Mouse (Mus musculus): Measurements from ENCODE around the gene Gripap1.
"Not testable (repeated sequence)": the region's sequence is repeated elsewhere in the genome, so short reads cannot be mapped to it uniquely, and the experiment has no call there.

The Gripap1 gene

DNA sequence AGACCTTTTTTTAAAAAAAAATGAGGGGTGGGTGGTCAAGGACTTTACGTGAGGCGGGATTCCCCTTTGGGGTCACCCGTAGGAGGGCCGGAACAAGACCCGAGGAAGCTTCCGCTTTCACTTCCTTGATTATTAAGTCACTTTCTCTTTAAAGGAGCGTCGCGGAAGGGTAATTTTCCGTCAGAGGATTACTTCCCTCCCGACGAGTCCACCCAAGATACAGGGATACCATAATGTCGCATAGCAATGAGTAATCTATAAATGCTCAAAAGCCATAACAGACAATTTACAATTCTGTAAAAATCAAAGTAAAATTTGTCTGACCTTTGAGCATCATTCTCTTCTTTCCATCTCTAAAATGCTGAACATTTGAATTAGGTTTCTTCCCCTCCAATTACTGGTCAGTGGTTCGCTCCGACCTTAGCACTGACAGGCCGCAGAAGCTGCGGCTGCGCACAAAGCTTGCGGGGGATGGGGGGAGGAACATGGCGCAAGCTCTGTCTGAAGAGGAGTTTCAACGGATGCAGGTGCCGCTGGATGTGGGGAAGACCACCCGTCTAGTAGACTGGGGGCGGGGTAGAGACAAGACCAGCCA, at the start of gene Gripap1:
Gripap1 (plus strand) TSS at position 224 of the 595 bp plus-strand sequence.
- peak; percentile 45 to 65 for DNase-seq (ENCODE audit: low spot score in 2 of 2)

- DNase-seq (ENCODE audit: low spot score in 2 of 2): peak in 1 of 2 experiments; percentile 40
These were observed 49.3 kb upstream of the Gripap1 start for GRCm38 (mm10) chrX:7740082-7740819.

DNA sequence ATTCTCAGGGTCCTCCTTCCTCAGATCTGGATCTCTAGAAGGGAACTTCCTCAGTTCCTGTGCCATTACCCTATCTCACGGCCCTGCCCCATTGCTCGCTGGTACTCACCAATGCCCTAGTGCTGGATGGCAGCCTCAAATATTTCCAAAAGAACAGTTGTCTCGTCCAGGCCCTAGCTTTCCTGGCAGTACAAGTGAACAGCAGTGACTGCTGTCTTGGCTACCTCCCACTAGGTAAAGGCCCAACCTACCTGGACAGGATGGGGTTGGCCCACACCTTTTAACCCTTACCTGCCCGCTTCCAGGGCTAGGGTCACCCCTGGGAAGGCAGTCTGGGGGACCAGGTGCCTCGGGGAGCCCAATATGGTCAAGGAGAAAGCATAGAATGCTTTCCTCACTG, 48.5 kb upstream of the Gripap1 start:
- DNase-seq (ENCODE audit: low spot score in 2 of 2): no peak

DNA sequence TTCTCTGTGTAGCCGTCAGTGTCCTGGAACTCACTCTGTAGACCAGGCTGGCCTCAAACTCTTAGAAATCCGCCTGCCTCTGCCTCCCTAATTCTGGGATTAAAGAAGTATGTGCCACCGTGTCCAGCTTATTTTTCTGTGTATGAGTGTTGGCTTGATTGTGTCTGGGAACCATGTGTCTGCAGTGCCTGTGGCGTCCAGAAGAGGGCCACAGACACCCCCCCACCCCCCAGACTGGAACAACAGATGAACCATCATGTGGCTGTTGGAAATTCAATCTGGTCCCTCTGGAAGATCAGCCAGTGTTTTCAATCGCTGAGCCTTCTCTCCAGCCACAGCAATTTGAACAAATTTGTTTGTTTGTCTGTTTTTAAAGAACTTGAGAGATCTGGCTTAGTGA, 46.1 kb upstream of the Gripap1 start:
- DNase-seq (ENCODE audit: low spot score in 2 of 2): no peak

- no peak for DNase-seq (ENCODE audit: low spot score in 2 of 2)
These were observed 44.6 kb upstream of the Gripap1 start for GRCm38 (mm10) chrX:7744940-7745339.

- no peak for DNase-seq (ENCODE audit: low spot score in 2 of 2)
These were observed 44.1 kb upstream of the Gripap1 start for GRCm38 (mm10) chrX:7745429-7745828.

DNA sequence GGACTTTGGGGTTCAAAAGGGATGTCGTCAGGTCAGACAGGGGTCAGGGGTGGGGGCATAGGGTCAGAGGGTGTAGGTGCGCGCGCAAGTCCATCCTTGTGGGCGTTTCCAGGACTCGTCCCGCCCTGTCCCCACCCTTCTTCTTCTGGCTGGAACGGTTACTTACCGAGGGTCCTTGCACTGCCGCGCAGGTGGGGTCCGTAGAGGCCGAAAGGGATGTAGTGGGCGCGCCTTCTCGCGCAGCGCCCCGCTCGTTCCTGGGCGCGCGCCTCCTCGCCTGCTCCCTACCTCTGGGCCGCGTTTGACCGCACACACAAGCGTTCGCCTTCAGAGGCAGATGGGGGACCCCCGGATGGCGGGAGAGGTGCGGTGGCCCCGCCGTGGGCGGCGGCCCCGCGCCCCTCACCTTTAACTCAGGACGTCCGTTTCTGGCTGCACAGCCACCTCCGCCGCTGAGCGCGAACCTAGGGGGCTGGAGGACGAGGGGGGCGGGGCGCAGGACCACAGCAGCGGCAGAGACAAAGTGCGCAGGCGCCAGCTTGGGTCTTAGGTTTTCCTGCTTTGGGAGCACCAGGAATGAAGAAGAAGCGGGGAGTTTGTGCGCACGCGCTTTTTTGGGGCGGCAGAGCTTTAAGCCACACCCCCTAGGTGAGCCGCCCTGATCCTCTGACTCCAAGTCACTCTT, 39.0 kb upstream of the Gripap1 start, which contains the start of gene Ccdc120:
Ccdc120 (minus strand) TSS at position 474 of the 685 bp plus-strand sequence.
- peak; percentile 44 to 69 for DNase-seq (ENCODE audit: low spot score in 2 of 2)

DNA sequence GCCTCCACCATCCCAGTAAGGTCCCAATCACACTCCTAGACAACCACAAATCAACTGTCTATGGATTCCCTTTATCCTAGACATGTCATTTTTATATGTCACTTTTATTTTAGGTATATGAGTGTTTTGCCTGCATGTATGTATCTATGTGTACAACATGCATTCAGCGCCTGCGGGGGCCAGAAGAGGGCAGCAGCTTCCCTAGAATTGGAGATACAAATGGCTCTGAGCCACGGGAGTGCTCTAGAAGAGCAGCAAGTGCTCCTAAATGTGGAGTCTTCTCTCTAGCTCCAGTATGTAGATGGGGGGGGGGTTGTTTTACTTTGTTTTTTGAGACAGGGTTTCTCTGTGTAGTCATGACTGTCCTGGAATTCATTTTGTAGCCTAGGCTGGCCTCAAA, 35.9 kb upstream of the Gripap1 start:
- DNase-seq (ENCODE audit: low spot score in 2 of 2): not testable (repeated sequence)

DNA sequence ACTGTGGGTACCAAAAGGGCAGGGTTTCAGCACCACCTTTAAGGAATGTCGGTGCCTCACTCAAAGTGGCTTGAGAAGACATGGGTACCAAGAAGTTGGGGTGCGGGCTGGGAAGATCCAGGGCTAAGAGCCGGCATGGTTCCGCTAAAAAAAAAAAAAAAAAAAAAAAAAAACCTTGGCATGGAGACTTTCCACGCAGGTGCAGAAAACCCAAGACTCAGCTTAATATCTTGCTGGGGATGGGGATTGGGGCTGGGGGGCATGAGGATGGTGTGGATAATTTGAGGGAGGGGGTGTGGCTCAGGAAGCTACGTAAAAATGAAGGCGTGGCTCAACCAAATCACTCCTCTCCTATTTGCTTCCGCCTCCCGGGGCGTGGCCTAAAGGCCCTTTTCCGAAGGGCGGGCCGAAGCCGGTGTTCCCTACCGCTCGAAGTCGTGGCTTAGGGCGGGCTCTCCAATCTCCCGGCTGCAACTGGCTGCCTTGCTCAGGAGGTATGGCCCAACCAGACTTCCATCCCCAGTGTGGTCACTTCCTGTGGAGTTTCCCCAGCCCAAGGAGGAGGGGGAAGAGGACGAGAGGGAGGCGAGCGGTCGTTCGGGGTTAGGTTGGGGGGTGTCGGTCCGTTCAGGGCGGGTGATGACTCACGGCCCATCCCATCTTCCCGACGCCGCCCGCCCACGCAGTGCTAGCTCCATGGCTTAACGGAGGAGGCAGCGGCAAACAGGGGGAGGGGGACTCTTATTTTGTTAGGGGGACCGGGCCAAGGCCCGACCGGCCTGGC, 27.2 kb upstream of the Gripap1 start, which contains the start of gene Tfe3:
Tfe3 (plus strand) TSS at position 424 of the 784 bp plus-strand sequence.
- DNase-seq (ENCODE audit: low spot score in 2 of 2): peak; percentile 80 to 91

DNA sequence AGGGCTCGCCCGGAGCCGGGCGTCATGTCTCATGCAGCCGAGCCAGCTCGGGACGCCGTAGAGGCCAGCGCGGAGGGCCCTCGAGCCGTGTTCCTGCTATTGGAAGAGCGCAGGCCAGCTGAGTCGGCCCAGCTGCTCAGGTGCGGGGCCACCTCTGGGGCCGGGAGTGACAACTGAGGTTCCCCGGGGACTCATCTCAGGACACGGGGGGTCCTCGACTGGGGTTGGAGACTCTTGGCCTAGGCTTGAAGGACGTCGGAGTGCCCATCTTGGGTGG, 26.7 kb upstream of the Gripap1 start:
- no peak for DNase-seq (ENCODE audit: low spot score in 2 of 2)

DNA sequence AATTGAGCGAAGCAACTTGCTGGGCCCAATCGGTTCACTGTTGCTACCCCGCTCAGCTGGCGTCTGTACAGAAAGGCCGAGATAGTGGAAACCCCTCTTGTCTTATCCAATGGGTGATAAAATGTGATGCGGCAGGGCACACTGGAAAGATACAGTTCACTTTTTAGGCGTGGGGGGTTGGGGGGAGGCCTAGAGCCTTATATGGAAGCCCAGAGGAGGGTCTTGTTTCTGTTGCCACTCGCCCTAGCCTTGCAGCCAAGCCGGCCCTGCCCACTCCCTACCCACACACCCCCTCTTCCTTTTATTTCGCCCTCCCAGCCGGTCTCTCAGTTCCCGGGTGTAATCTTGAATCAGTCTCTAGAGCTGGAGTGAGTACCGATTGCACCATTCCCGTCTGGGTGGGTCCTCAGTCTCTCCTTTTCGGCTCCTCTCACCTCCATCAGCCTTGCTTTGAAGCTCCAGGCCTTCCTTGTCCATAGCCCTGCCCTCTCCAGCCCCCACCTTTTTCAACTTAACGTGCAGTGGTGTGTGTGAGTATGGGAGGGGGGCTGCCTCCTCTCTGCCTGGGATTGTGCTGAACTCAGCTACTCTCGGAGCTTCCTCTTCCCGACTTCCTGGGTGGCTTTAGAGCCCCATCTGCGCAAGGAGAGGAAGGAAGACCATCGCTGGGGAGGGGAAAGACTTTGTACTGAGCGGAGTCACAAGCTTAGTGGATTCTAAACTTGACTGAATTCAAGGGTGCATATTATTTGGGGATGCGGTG, 25.8 kb upstream of the Gripap1 start:
- DNase-seq (ENCODE audit: low spot score in 2 of 2): peak; percentile 26 to 47

GRCm38 (mm10) chrX:7764657-7765280, 24.8 kb upstream of the Gripap1 start:
- DNase-seq (ENCODE audit: low spot score in 2 of 2): no peak

- DNase-seq (ENCODE audit: low spot score in 2 of 2): no peak
These were observed 24.3 kb upstream of the Gripap1 start for GRCm38 (mm10) chrX:7765281-7765670.

- peak; percentile 51 to 75 for DNase-seq (ENCODE audit: low spot score in 2 of 2)
These were observed 23.8 kb upstream of the Gripap1 start for GRCm38 (mm10) chrX:7765764-7766163.

DNA sequence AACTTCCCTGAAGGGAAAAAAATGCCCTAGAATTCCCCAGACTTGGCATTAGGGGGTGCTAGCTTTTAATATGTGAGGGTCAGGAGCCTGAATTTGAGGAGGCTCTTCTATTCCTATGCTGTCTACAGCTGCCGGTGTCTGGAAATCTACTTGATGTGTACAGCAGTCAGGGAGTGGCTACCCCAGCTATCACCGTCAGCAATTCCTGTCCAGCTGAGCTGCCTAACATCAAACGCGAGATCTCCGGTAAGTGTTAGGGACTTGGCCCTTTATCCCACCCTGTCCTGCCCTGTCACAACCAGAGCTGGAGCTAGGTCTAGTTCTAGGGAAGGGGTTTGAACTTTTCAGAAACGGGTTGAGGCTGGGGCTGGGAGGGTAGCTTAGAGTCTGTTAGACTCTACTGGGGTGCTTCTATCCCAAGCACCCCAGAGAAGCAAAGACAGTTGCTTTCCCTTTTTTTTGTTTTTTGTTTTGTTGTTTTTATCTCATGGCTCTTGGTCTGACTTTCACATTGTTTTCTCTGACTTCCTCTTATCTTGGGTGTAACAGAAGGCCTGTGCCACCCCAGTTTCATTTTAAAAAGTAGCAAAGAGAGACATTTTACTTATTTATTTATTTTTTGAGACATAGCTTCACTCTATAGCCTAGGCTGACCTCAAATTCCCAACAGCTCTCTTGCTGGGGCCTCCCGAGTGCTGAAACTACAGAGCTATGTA, 20.1 kb upstream of the Gripap1 start:
- no peak for DNase-seq (ENCODE audit: low spot score in 2 of 2)

DNA sequence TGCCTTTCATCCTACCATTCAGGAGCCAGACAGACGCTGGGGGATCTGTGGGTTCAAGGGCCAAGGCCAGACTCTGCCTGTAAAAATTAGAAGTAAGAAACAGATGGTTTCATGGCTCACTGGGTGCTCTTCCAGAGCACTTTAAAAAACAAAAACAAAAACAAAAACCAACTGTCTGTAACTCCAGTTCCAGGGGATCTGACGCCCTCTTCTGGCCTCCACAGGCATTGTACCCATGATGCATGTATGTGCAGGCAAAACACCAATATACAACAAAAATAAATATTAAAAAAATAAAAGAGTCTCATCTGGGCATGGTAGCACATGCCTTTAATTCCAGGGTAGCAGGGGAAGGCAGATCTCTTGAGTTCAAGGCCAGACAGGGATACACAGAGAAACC, 16.8 kb upstream of the Gripap1 start:
- no peak for DNase-seq (ENCODE audit: low spot score in 2 of 2)

- no peak for DNase-seq (ENCODE audit: low spot score in 2 of 2)
These were observed 13.9 kb upstream of the Gripap1 start for GRCm38 (mm10) chrX:7775501-7776205.

- peak; percentile 20 to 42 for DNase-seq (ENCODE audit: low spot score in 2 of 2)
These were observed 13.1 kb upstream of the Gripap1 start for GRCm38 (mm10) chrX:7776329-7777082.
